Mouse (Mus musculus) lung, embryonic 16.5 days (tissue): ENCODE results near the gene Snai1. TPM values are rescaled to one million over a fixed set of nuclear protein-coding genes. Genes with fewer than 3 reads are reported as not detected.

ENCODE experiments used
- ATAC-seq: fragments of 200-750 bp; cut with Nextera tagmentation; 2 replicates; pipeline ENCODE4 v1.8.0; 2017; ENCODE audit warnings: low read depth, mild to moderate bottlenecking, moderate library complexity
- H3K27ac ChIP-seq: fragments of 300-500 bp; sonication (generic); 2 replicates; pipeline ENCODE4 v1.5.1; 2014; ENCODE audit warnings: mild to moderate bottlenecking, control low read depth, low read length
- H3K27me3 ChIP-seq: fragments of 300-500 bp; sonication (generic); 2 replicates; pipeline ENCODE4 v1.6.1; 2014; ENCODE audit warnings: low read depth, low read length, mixed read lengths; ENCODE audit not compliant: control insufficient read depth, insufficient read depth
- H3K36me3 ChIP-seq: fragments of 300-500 bp; sonication (generic); 2 replicates; pipeline ENCODE4 v1.6.1; 2014; ENCODE audit warnings: low read length; ENCODE audit not compliant: control insufficient read depth, insufficient read depth
- H3K4me1 ChIP-seq: fragments of 300-500 bp; sonication (generic); replicated peaks from 2 replicates; pipeline ENCODE4 v1.6.1; 2014; ENCODE audit warnings: low read length, mixed read lengths; ENCODE audit not compliant: control insufficient read depth, insufficient read depth
- H3K4me2 ChIP-seq: fragments of 300-500 bp; sonication (generic); 2 replicates; pipeline ENCODE4 v1.6.1; 2014; ENCODE audit warnings: low read depth, low read length, control low read depth
- H3K4me3 ChIP-seq: fragments of 300-500 bp; sonication (generic); 2 replicates; pipeline ENCODE4 v1.5.1; 2014; ENCODE audit warnings: mild to moderate bottlenecking, low read length, control low read depth
- H3K9ac ChIP-seq: fragments of 300-500 bp; sonication (generic); 2 replicates; pipeline ENCODE4 v1.6.1; 2014; ENCODE audit warnings: low read length, control low read depth
- H3K9me3 ChIP-seq: fragments of 300-500 bp; sonication (generic); 2 replicates; pipeline ENCODE4 v1.6.1; 2016; ENCODE audit warnings: low read length; ENCODE audit not compliant: control insufficient read depth
- WGBS: fragments of 180-500 bp; shearing (Covaris S2); extraction: QIAGEN DNeasy Blood & Tissue Kit; methylation state at CpG from one replicate; pipeline ENCODE4 v1.1.7; 2014; 5-methylcytosine and 5-hydroxymethylcytosine counted together
- polyA plus RNA-seq: library from polyadenylated mRNA; unstranded; fragments of >200 nt; fragmentation: Nextera tagmentation; extraction: Ambion mirVana; gene quantifications from 2 replicates; pipeline ENCODE4 v1.2.1, GENCODE M21; 2015

Snai1 gene
- polyA plus RNA-seq, 1 experiment from 2014 or later = 130 TPM

DNA sequence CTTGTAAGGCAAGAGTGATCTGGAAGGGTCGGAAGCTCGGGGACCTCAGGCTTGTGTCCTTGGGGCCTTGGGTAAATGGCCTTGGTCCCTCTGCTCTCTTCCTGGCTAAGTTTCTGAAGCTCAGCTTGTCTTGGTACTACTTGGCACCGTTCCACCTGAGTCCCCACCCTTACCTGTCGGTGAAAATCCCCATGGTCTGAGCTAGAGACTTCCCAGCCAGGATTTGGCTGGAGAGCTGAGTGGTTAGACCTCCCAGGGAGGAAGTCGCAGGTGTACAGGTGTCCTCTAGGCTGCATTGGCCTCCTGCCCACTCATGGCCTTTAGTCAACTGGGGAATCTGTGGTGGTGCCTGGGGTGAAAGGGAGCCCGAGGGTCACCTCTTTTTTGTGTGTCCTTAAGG is 32.8 kb downstream of the Snai1 start:
- peak overlapping the region; percentile 93 for H3K27ac ChIP-seq
- WGBS = 79% methylated on average over 6 of the region's 6 CpGs

DNA sequence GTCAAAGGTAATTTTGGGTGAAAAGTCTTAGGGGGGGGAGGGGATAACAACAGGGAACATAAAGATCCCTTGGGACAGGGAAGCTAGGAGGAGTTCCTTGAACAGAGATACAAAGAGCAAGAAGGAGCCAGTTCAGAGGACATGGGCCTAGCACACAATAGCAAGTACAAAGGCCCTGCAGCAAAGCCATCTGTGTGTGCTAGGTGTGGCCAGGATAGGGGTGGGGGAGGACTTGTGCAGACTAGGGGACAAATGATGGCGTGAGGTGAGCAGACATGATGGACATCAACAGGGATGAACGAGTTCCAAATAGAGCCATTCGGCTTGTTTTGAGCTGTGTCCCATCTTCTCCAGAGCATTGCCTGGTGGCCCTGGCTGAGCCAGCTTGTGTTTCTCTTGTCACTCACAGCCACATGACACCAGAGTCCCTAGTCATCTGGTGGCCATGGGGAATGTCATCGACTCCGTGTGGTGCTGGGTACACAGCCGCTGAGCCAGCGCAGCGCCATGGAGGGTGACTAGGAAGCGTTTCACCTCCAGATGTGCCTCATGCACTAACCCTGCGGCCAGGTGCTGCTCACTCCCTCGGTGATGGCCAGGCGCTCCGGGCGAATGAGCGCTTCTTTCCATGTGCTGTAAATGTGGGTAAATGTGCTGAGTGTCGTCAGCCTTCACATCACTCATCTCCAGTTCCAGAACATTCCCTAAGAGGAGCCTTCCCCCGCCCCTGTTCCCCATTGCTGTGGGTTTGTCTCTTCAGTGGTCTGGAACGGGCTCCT is 33.6 kb downstream of the Snai1 start:
- peaks cover 19% of the 10 kb centered on the region for H3K4me1 ChIP-seq
- 72% methylated on average over 18 of the region's 18 CpGs for WGBS
- peak overlapping the region; percentile 93 for H3K27ac ChIP-seq
- H3K27me3 ChIP-seq = no peaks in the 10 kb centered on the region
- no peaks in the 10 kb centered on the region for H3K36me3 ChIP-seq
- no peaks in the 10 kb centered on the region for H3K9me3 ChIP-seq
- H3K9ac ChIP-seq = peak overlapping the region; percentile 13; the same call in 1 of the 2 replicates
- ATAC-seq = no peak
- no peak overlapping the region for H3K4me3 ChIP-seq
- no peak overlapping the region for H3K4me2 ChIP-seq

More for the DNA sequence above, 32.8 kb downstream of the Snai1 start:
- H3K4me1 ChIP-seq = peaks cover 21% of the 10 kb centered on the region
- no peaks in the 10 kb centered on the region for H3K9me3 ChIP-seq
- H3K27me3 ChIP-seq = no peaks in the 10 kb centered on the region
- H3K9ac ChIP-seq = no peak overlapping the region
- no peak for ATAC-seq
- no peak overlapping the region for H3K4me2 ChIP-seq
- H3K36me3 ChIP-seq = no peaks in the 10 kb centered on the region
- H3K4me3 ChIP-seq = no peak overlapping the region

DNA sequence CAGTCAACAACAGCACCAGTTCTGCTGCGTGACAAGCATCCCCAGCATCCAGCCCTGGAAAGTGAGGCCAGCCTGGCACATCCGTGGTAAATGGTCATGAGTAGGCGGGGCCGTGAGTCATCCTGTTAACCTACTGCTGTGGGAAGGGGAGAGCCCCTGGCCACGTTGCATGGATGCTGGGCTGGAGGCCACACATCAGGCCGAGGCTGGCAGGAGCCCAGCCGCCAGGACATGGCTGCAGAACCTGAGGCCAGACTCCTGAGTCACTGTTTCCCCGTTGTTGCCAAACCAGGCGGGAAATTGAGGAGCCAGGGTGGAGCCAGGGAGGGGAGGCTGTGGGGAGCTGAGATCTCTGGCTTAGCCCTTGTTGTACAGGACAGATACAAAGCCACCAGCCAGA is 36.8 kb downstream of the Snai1 start:
- no peak overlapping the region for H3K4me3 ChIP-seq
- H3K36me3 ChIP-seq = no peaks in the 10 kb centered on the region
- no peak for ATAC-seq
- H3K27ac ChIP-seq = no peak overlapping the region
- peaks cover 12% of the 10 kb centered on the region for H3K4me1 ChIP-seq
- 49% methylated on average over 9 of the region's 9 CpGs for WGBS
- no peak overlapping the region for H3K9ac ChIP-seq
- H3K27me3 ChIP-seq = no peaks in the 10 kb centered on the region
- H3K4me2 ChIP-seq = no peak overlapping the region
- no peaks in the 10 kb centered on the region for H3K9me3 ChIP-seq

DNA sequence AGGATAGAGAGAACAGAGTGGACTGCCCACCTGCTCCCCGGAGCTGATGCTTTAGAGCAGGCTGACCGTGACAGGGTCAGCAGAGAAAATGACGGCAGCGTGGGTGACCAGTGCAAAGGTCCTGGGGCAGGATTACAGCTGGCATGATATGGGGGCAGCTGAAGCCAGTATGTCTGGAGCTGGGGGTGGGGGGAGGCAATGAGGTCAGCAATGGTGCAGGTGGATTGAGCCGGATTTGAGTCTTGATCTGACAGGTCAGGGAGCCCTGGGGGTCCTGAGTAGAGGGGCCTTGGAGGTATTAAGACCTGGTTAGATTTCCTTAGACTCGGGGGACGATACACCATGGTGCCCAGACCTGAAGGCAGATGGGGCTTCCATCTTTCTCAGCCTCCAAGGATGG is 37.6 kb downstream of the Snai1 start:
- peaks cover 7% of the 10 kb centered on the region for H3K4me1 ChIP-seq
- H3K27ac ChIP-seq = no peak overlapping the region
- no peaks in the 10 kb centered on the region for H3K9me3 ChIP-seq
- H3K27me3 ChIP-seq = no peaks in the 10 kb centered on the region
- no peak overlapping the region for H3K4me2 ChIP-seq
- 81% methylated on average over 7 of the region's 7 CpGs for WGBS
- no peak overlapping the region for H3K4me3 ChIP-seq
- ATAC-seq = no peak
- no peak overlapping the region for H3K9ac ChIP-seq
- no peaks in the 10 kb centered on the region for H3K36me3 ChIP-seq

DNA sequence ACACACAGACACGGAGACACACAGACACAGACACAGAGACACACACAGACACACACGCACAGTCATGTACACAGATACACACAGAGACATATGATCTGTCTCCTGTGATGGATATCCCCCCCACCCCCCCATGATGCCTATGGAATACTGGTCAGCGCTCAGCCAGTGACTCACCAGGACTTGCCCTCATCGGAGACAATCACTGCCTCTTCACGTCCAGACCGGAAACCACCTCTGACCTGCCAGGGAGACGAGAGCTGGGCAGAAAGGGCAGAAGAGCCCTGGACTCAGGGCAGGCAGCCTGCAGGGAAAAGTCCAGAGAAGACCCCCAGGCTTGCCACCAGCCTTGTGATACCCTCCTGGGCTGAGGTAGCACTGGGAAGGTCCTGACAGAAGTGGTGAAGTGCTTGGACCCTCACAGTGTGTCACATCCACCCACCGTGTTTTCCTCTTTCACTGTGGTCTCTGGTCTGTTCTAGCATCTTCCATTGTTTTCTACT is 38.2 kb downstream of the Snai1 start:
- Histone ChIP-seq H3K36me3 (no peaks in the 10 kb centered on the region), H3K9ac (no peak overlapping the region), H3K9me3 (no peaks in the 10 kb centered on the region), H3K4me1 (peaks cover under 1% of the 10 kb centered on the region; the same call in 1 of the 2 replicates), H3K27me3 (no peaks in the 10 kb centered on the region), H3K27ac (no peak overlapping the region), H3K4me3 (no peak overlapping the region), H3K4me2 (no peak overlapping the region)
- 70% methylated on average over 8 of the region's 8 CpGs for WGBS
- ATAC-seq = no peak

DNA sequence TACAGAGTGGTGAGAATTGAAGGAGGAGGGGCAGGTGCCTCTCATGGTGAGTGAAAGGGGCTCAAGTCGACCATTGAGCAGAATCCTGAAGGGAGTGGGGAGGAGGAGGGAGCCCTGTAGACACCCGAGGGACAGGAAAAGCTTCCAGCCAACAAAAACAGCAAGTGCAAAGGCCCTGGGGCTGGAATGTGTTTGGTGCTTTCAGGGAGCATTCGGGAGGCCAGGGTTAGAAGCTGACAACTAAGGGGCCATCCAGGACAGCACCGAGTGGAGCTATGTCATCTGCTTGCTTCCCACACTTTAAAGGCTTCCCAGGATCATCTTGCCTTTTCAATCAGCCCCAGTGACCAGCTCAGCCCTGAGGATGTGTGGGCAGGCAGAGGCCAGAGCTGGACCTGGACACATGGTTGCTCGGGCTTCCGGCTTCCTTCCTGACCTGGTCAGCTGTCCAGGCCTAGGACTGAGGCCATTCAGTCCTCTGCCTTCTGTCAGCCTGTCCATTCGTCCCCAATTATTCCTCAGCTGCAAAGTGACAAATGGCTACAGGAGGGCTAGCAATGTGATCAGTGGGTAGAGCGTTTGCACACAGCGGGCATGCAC is 39.3 kb downstream of the Snai1 start:
- H3K36me3 ChIP-seq = no peaks in the 10 kb centered on the region
- 70% methylated on average over 9 of the region's 9 CpGs for WGBS

DNA sequence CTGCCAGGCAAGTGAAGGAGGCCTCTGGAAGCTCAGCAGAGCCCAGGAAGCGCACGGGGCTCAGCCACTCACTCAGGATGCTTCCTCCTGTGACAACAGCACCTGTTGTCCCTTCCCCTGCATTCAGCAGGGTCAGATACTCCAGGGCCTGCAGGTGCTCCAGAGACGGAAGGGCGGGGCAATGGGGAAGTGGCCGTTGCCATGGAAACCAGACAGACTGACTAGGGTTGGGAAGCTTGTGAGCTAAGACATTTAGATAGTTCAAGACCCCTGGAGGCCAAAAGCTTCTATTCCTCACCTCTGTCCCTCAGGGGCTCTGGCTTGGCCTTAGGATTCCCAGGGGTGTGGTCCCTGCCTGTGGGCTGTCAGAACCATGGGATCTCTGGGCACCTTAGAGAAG is 40.5 kb downstream of the Snai1 start:
- Histone ChIP-seq H3K27ac (no peak overlapping the region), H3K4me2 (no peak overlapping the region), H3K9me3 (no peaks in the 10 kb centered on the region), H3K36me3 (no peaks in the 10 kb centered on the region), H3K4me1 (peaks cover 15% of the 10 kb centered on the region), H3K27me3 (no peaks in the 10 kb centered on the region), H3K9ac (no peak overlapping the region; the same call in 1 of the 2 replicates), H3K4me3 (no peak overlapping the region)
- 32% methylated on average over 5 of the region's 5 CpGs for WGBS
- no peak for ATAC-seq

More for the DNA sequence above, 39.3 kb downstream of the Snai1 start:
- H3K4me3 ChIP-seq = no peak overlapping the region
- no peak overlapping the region for H3K4me2 ChIP-seq
- no peak for ATAC-seq
- no peak overlapping the region; the same call in 1 of the 2 replicates for H3K27ac ChIP-seq
- no peaks in the 10 kb centered on the region for H3K27me3 ChIP-seq
- no peak overlapping the region for H3K9ac ChIP-seq
- peaks cover 5% of the 10 kb centered on the region for H3K4me1 ChIP-seq
- H3K9me3 ChIP-seq = no peaks in the 10 kb centered on the region

DNA sequence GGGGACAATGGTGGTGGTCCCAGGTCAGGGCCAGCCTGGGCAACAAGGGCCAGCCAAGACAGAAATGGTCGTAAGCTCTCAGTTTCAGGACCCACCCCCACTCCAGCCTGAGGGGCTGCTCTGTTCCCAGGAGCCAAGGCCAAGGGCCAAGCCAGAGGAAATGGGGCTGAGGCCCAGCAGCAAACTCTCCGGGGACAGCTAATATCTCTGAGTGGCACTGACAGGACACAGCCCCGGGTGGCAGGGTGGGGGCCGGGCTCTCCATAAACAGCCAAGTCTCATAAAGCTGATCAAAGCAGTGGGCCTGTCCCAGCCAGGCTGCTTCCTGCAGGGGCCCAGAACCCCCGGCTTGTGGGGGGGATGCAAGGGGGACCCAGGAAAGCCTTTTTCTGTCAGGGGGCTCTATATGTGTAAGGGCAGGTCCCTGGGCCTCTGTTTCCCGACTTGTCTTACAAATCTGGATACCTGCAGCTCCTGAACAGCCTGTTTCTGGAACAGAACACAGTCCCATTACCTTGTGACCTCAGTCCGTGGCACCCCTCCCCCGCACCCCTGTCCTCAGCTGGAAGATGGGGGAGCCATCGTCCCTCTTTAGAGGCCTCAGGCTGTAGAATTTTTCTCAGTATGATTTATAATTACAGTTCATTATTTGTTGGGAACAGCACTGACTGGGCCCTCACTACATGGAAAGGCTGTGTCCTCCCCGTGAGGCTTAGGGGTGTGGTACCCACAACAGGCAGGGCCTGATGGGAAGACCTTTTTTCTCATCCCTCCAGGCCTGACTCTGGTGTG is 45.4 kb downstream of the Snai1 start:
- no peak overlapping the region for H3K4me3 ChIP-seq
- ATAC-seq = peak; percentile 91

DNA sequence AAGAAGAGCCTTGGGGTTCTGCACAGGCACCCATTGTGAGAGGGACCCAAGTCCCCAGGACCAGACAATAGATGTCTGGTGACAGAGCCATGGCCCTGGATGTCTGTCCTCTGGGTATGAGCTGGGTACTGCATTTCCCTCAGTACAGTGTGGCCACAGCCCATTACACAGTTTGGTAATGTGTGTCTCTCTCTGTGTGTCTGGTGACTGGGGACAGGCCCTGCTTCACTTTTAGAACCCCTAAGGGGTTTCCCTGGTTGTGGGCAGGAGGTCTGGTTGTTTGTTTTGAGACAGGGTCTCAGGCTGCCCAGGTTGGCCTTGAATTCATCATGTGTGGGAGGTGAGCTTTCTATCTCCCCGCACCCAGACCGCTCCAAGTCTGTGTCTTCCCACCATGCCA is 47.3 kb downstream of the Snai1 start:
- no peak for ATAC-seq
- Histone ChIP-seq H3K27me3 (no peaks in the 10 kb centered on the region), H3K4me1 (peaks cover 53% of the 10 kb centered on the region), H3K4me3 (no peak overlapping the region), H3K27ac (peak overlapping the region; percentile 86), H3K4me2 (no peak overlapping the region), H3K9ac (no peak overlapping the region), H3K9me3 (no peaks in the 10 kb centered on the region), H3K36me3 (no peaks in the 10 kb centered on the region)
- WGBS = 61% methylated on average over 2 of the region's 2 CpGs

More for the DNA sequence above, 45.4 kb downstream of the Snai1 start:
- H3K36me3 ChIP-seq = no peaks in the 10 kb centered on the region
- H3K27ac ChIP-seq = peak overlapping the region; percentile 87
- WGBS = 19% methylated on average over 10 of the region's 10 CpGs
- no peak overlapping the region for H3K4me2 ChIP-seq
- H3K9ac ChIP-seq = peak overlapping the region; percentile 1; the same call in 1 of the 2 replicates
- H3K27me3 ChIP-seq = no peaks in the 10 kb centered on the region
- no peaks in the 10 kb centered on the region for H3K9me3 ChIP-seq
- peaks cover 47% of the 10 kb centered on the region for H3K4me1 ChIP-seq
